Mouse (Mus musculus) heart, adult 2 months (tissue): Measurements from ENCODE around the gene Prom2.

Source experiments
- CTCF ChIP-seq: fragments of 200-600 bp; IDR thresholded peaks from 2 replicates; pipeline ENCODE4 v1.8.1; 2022; ENCODE audit warnings: antibody characterized with exemption, mild to moderate bottlenecking, moderate library complexity
- EP300 ChIP-seq: fragments of 200-500 bp; IDR thresholded peaks from 2 replicates; pipeline ENCODE4 v1.6.1; 2011; ENCODE audit warnings: low read depth, low read length, control low read depth; ENCODE audit not compliant: insufficient read depth
- POLR2A ChIP-seq: fragments of 200-500 bp; IDR thresholded peaks from 2 replicates; pipeline ENCODE4 v1.6.1; 2011; ENCODE audit warnings: mild to moderate bottlenecking, low read depth, low read length, control low read depth; ENCODE audit not compliant: insufficient read depth

GRCm38 (mm10) chr2:127588897-127589296 is 47.6 kb upstream of the Prom2 start:
- TF ChIP-seq CTCF (no peak), POLR2A (no peak), EP300 (no peak)
